Mouse (Mus musculus) heart, embryonic 13.5 days (tissue): ENCODE data around the gene Riok2. TPM values are rescaled to one million over a fixed set of nuclear protein-coding genes. Genes with fewer than 3 reads are reported as not detected.

ENCODE experiments used
- ATAC-seq: fragments of 200-750 bp; cut with Nextera tagmentation; 2 replicates; pipeline ENCODE4 v1.8.0; 2017; ENCODE audit warnings: moderate TSS enrichment; ENCODE audit not compliant: insufficient number of reproducible peaks, low FRiP score, low TSS enrichment; ENCODE audit errors: extremely low read depth
- H3K27ac ChIP-seq: fragments of 300-500 bp; sonication (generic); replicated peaks from 2 replicates; pipeline ENCODE4 v1.5.1; 2015; ENCODE audit warnings: moderate library complexity, mild to moderate bottlenecking, inconsistent platforms
- H3K27me3 ChIP-seq: fragments of 300-500 bp; sonication (generic); replicated peaks from 2 replicates; pipeline ENCODE4 v1.6.1; 2015; ENCODE audit warnings: mild to moderate bottlenecking, inconsistent platforms
- H3K36me3 ChIP-seq: fragments of 300-500 bp; sonication (generic); 2 replicates; pipeline ENCODE4 v1.6.1; 2015; ENCODE audit warnings: mild to moderate bottlenecking, inconsistent platforms
- H3K4me1 ChIP-seq: fragments of 300-500 bp; sonication (generic); 2 replicates; pipeline ENCODE4 v1.6.1; 2015; ENCODE audit warnings: inconsistent platforms
- H3K4me2 ChIP-seq: fragments of 300-500 bp; sonication (generic); 2 replicates; pipeline ENCODE4 v1.6.1; 2015; ENCODE audit warnings: inconsistent platforms, mild to moderate bottlenecking, moderate library complexity
- H3K4me3 ChIP-seq: fragments of 300-500 bp; sonication (generic); 2 replicates; pipeline ENCODE4 v1.5.1; 2015; ENCODE audit warnings: moderate library complexity, mild to moderate bottlenecking, inconsistent platforms
- H3K9ac ChIP-seq: fragments of 300-500 bp; sonication (generic); 2 replicates; pipeline ENCODE4 v1.6.1; 2015; ENCODE audit warnings: inconsistent platforms, mild to moderate bottlenecking, moderate library complexity
- H3K9me3 ChIP-seq: fragments of 300-500 bp; sonication (generic); 2 replicates; pipeline ENCODE4 v1.6.1; 2016; ENCODE audit warnings: inconsistent platforms
- WGBS: fragments of 180-500 bp; shearing (Covaris S2); methylation state at CpG from one replicate; pipeline ENCODE4 v1.1.7; 2015; ENCODE audit warnings: mixed read lengths; 5-methylcytosine and 5-hydroxymethylcytosine counted together
- polyA plus RNA-seq: library from polyadenylated mRNA; unstranded; fragments of >200 nt; fragmentation: Nextera tagmentation; extraction: Ambion mirVana; gene quantifications from 2 replicates; pipeline ENCODE4 v1.2.1, GENCODE M21; 2015

The Riok2 gene
- polyA plus RNA-seq, 1 experiment from 2014 or later: 20.7 TPM

DNA sequence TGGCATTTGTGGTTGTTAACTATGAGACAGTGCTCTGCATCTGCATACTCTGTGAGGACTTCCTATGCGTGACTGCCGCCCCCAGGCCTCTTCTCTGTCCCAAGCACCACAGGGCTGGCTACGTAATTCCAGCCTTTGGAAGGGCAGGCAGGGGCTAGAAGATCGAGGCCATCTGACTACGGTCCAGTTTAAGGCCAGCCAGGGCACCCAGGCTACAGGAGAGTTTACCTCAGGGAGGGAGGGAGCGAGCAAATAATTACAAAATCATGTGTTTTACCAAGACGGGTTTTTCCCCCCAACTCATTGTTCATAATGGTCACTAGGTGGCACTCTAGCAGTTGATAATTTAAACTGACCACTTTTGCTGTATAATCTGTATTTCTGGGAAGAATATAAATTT is 18.8 kb downstream of the Riok2 start:
- WGBS: 68% methylated on average over 7 of the region's 7 CpGs
- H3K4me1 ChIP-seq: no peaks in the 10 kb centered on the region
- peaks cover 52% of the 10 kb centered on the region for H3K36me3 ChIP-seq
- no peaks in the 10 kb centered on the region for H3K27me3 ChIP-seq
- ATAC-seq: no peak
- no peak overlapping the region for H3K27ac ChIP-seq
- H3K4me3 ChIP-seq: no peak overlapping the region
- no peak overlapping the region for H3K4me2 ChIP-seq
- no peaks in the 10 kb centered on the region for H3K9me3 ChIP-seq
- no peak overlapping the region for H3K9ac ChIP-seq

DNA sequence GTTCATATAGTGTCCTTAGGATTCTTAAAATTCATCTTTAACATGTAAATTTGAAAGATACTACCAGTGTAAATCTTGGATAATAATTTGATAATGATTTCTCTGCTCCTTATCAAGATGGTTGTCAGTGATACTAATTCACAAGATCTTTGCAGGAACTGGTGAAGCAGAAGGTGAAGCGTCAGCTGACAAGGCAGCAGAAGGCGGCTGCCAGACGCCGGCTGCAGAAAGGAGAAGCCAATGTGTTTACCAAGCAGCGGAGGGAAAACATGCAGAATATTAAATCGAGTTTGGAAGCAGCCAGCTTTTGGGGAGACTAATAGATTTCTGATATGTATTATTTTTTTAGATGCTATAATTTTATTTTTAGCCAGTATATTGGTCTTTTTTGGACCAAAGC is 19.2 kb downstream of the Riok2 start:
- ATAC-seq: no peak
- 90% methylated on average over 6 of the region's 6 CpGs for WGBS

DNA sequence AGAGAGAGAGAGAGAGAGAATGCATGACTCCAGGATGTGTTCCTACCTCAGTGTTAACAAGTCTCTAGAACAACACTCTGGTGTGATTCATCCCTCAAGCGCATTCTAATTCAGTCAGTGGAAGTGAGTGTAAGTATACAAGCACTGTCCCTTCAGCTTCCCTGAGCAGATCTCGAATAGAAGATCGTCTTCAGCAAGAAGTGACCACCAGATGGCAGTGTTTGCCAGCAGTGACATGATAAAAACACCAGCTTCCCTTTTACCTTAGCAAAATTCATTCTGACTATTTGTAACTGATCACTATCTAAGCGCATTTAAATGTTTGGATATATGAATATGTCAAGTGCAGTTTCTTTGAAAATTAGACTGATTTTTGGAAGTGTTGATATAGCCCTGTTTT is 20.2 kb downstream of the Riok2 start:
- Histone ChIP-seq H3K4me1 (no peaks in the 10 kb centered on the region), H3K27ac (no peak overlapping the region), H3K9me3 (no peaks in the 10 kb centered on the region), H3K4me2 (no peak overlapping the region), H3K36me3 (peaks cover 41% of the 10 kb centered on the region), H3K27me3 (no peaks in the 10 kb centered on the region), H3K9ac (no peak overlapping the region), H3K4me3 (no peak overlapping the region)
- ATAC-seq: no peak
- WGBS: 30% methylated on average over 4 of the region's 4 CpGs

More for the DNA sequence above, 19.2 kb downstream of the Riok2 start:
- H3K4me3 ChIP-seq: no peak overlapping the region
- no peaks in the 10 kb centered on the region for H3K4me1 ChIP-seq
- no peak overlapping the region for H3K4me2 ChIP-seq
- peaks cover 51% of the 10 kb centered on the region for H3K36me3 ChIP-seq
- no peak overlapping the region for H3K27ac ChIP-seq
- no peaks in the 10 kb centered on the region for H3K9me3 ChIP-seq
- no peak overlapping the region for H3K9ac ChIP-seq
- H3K27me3 ChIP-seq: no peaks in the 10 kb centered on the region

DNA sequence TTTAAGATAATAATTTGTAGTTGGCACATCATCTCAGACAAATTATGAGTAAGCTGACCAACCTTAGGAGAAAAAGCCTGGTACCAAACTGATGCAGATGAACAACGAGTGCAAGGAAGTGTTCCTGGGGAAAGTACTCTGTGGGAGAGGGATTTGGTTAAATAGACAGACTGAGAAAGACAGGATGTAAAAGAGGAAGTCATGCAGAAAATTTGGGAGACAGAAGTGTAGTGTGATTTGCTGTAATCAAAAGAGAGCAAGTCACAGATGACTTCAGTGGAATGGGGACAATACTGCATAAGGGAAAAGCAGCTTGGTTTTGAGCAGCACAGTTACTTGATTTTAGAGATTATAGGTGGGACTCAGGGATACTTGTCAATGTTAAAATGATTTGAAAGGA is 22.8 kb downstream of the Riok2 start:
- Histone ChIP-seq H3K4me2 (no peak overlapping the region), H3K4me1 (no peaks in the 10 kb centered on the region), H3K9me3 (no peaks in the 10 kb centered on the region), H3K4me3 (no peak overlapping the region), H3K36me3 (peaks cover 23% of the 10 kb centered on the region), H3K27ac (no peak overlapping the region), H3K9ac (no peak overlapping the region), H3K27me3 (no peaks in the 10 kb centered on the region)
- no peak for ATAC-seq
- WGBS: 69% methylated on average over 1 of the region's 1 CpGs

DNA sequence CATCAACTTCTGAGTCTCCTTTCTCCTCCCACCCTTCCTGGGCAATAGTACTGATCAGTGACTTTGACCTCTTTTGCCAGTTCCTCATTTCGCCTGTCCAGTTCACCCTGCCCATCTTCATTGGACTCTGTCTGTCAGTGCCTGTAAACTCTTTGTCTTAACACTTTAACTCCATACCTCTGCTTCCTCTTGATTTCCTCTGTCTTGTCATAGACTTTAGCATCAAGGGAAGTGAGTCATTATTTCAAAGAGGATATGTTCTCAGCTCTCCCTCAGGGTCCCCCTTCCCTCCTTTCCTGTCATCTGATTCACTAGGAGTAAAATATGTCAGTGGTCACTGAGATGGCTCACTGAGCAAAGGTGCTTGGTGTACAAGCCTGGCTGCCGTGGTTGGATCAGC is 24.6 kb downstream of the Riok2 start:
- peaks cover 12% of the 10 kb centered on the region for H3K36me3 ChIP-seq
- H3K4me3 ChIP-seq: no peak overlapping the region
- no peaks in the 10 kb centered on the region for H3K9me3 ChIP-seq
- peaks cover 10% of the 10 kb centered on the region for H3K4me1 ChIP-seq
- WGBS: 64% methylated on average over 2 of the region's 2 CpGs
- H3K27ac ChIP-seq: no peak overlapping the region
- H3K9ac ChIP-seq: no peak overlapping the region
- H3K27me3 ChIP-seq: no peaks in the 10 kb centered on the region
- no peak overlapping the region for H3K4me2 ChIP-seq
- ATAC-seq: no peak

DNA sequence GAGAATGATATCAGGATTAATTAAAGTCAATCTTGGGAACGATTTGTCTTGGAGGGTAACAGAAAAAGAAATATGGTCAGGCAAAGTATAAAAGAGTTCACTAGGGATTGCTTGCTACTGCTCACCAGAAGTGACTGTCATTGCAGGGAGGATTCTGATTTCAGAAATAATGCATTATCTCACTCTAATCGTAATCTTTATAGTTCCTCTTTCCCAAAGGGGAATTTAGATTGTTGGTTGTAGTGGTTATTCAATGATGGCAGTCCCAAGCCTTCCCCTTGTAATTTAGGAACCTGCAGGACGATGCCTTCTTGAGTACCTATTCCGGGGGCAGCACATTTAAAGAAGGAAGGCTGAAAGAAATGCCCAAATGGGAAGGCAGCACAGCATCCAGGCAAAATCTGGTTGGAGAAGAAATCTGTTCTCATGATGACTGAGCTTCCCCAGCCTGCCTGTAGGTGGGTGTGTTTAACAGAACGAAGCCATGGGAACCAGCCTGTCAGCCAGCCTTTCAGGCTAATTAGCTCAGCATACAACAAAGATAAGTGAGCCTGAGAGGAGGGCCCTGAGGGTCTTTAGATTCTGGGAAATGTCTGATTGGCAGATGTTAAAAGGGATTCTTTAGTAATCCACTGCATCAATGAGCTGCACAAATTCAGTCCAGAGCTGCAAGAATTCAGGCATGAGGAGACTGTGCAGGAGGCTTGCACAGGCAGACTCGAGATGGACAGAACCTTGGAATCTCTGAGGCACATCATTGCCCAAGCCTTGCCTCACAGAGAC is 28.3 kb downstream of the Riok2 start, which contains the start of gene Lix1:
Gene Lix1 (plus strand): TSS at position 451 of the 783 bp plus-strand sequence.
- Histone ChIP-seq H3K4me2 (peak within 1 kb of the TSS; percentile 42), H3K27me3 (no peaks in the 10 kb centered on the region), H3K9ac (no peak within 1 kb of the TSS), H3K27ac (no peak within 1 kb of the TSS), H3K4me1 (peaks cover 12% of the 10 kb centered on the region), H3K4me3 (peak within 1 kb of the TSS; percentile 21; the same call in 1 of the 2 replicates), H3K9me3 (no peaks in the 10 kb centered on the region), H3K36me3 (no peaks in the 10 kb centered on the region)
- WGBS: 28% methylated on average over 6 of the region's 6 CpGs
- no peak for ATAC-seq

DNA sequence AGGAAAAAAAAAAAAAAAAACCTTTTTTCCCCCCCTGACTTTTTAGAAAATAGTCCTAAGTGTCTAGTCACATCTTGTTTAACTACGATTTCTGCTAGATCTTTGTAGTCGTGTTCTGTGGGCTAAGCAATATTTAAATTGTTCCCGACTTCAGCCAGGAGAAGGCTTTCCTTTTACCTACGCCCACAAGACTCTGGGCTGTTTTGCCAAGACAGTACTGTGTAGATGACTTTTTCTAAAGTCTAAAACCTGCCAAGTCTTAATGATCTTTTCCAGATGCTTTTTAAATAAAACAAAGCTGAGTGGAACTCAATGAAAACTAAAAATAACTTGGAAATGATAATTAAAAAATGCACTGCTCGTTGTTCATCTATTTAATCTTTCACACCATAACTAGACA is 28.9 kb downstream of the Riok2 start:
- H3K4me1 ChIP-seq: peaks cover 12% of the 10 kb centered on the region
- no peaks in the 10 kb centered on the region for H3K36me3 ChIP-seq
- no peaks in the 10 kb centered on the region for H3K9me3 ChIP-seq
- peak overlapping the region; percentile 21; the same call in 1 of the 2 replicates for H3K4me3 ChIP-seq
- WGBS: 27% methylated on average over 5 of the region's 5 CpGs
- peak overlapping the region; percentile 42 for H3K4me2 ChIP-seq
- H3K9ac ChIP-seq: no peak overlapping the region
- H3K27ac ChIP-seq: no peak overlapping the region
- no peak for ATAC-seq
- no peaks in the 10 kb centered on the region for H3K27me3 ChIP-seq

DNA sequence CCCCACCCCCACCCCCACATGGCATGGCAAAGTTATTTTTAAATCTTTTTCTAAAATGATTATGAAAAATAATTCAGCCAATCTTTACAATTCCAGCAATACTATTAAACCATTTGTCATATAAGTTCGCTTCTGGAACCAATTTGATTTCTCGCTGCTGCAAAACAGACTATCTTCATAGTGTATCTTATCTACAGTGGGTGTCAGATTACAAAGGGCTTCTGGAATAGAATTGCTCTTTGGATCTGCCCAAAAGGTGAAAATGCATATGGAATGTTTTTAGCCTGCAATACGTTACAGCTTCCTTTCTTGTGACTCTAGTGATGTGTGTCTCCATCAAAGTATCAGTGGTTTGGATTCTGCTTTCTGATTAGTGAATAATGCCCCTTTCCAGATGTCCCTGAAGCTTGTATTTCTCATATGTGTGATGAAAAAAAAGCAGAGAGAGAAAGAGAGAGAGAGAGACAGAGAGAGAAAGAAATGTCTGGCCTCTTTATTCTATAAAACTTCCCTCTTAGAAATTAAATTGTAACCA is 29.5 kb downstream of the Riok2 start:
- Histone ChIP-seq H3K4me3 (no peak overlapping the region), H3K9me3 (no peaks in the 10 kb centered on the region), H3K27me3 (no peaks in the 10 kb centered on the region), H3K4me2 (no peak overlapping the region), H3K36me3 (no peaks in the 10 kb centered on the region), H3K4me1 (peaks cover 12% of the 10 kb centered on the region), H3K27ac (no peak overlapping the region), H3K9ac (no peak overlapping the region)
- WGBS: 21% methylated on average over 3 of the region's 3 CpGs
- ATAC-seq: no peak

DNA sequence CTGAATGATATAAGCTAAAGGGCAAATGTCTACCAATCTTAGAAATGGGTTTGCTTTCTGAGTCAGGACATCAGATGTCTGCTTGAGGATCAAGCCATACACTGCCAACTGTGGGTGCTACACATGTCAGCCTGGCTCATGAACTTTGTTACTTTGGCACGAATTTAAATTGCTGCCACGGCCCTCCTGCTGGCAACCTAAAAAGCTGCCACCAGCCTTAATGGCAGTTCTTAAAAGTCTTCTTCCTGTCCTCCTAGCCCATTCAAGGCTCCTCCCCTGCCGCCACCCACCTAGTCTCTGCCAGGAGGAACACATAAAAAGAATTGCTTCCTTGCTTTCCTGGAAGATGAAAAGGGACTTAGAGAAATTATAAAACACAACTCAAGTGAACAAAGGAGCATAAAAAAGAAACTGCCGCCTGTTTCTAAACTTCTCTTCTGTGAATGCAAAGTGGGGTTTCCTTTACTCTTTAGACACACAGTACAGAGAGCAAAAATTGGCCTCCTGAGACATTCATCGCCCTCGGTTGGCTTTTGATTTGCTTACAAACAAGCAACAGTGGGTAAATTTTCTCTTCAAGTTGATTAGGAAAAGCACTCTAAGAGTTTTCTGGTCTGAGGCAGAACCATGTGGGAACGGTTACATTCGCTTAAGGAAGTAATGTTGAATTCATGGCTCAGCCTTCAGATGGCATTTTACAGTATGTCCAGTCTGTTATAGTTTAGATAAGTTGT is 30.9 kb downstream of the Riok2 start:
- no peaks in the 10 kb centered on the region for H3K9me3 ChIP-seq
- no peak overlapping the region for H3K4me3 ChIP-seq
- WGBS: 55% methylated on average over 8 of the region's 8 CpGs
- H3K4me1 ChIP-seq: peaks cover 12% of the 10 kb centered on the region
- H3K36me3 ChIP-seq: no peaks in the 10 kb centered on the region
- no peak for ATAC-seq
- no peaks in the 10 kb centered on the region for H3K27me3 ChIP-seq
- no peak overlapping the region for H3K9ac ChIP-seq
- no peak overlapping the region for H3K4me2 ChIP-seq
- no peak overlapping the region for H3K27ac ChIP-seq

DNA sequence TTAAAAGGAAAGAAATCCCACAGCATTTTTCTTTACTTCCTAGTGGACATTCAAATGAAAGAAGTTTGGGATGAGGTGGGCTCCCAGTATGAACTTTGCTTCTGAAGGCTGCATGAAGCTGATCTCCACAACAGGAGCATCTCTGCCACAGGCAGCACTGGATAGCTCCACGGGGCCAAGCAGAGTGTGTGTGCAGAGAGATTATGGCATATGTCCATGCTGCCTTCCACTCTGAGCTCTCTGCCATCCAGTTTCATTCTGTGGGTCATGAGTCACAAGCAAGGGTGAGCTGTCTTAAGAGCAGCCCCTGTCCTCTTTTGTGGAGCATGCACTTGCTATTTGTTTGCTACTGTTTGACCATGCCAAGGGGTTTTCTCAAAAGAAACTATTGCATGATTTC is 31.5 kb downstream of the Riok2 start:
- no peak overlapping the region for H3K4me2 ChIP-seq
- no peaks in the 10 kb centered on the region for H3K36me3 ChIP-seq
- ATAC-seq: no peak
- H3K4me1 ChIP-seq: peaks cover 12% of the 10 kb centered on the region
- no peaks in the 10 kb centered on the region for H3K27me3 ChIP-seq
- H3K27ac ChIP-seq: no peak overlapping the region
- no peak overlapping the region for H3K9ac ChIP-seq
- H3K4me3 ChIP-seq: no peak overlapping the region
- H3K9me3 ChIP-seq: no peaks in the 10 kb centered on the region
- 26% methylated on average over 1 of the region's 1 CpGs for WGBS

DNA sequence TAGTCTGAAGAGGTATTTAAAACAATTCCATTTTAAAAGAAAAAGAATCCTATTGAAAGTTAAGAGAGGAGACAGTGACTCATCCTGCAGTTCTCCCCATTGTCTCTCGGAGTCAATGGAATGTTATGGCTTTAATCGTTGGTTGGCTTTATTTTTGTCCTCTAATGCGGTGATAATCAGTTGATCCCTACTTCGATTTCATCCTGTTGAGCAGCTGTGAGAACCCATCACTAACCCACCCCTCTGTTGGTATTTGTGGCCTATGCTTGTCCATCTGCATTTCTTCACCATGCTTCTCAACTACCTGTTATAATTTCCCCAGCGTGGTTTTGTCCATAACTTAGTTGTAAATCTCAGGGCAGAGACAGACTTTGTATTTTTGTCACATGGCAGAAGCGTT is 34.0 kb downstream of the Riok2 start:
- Histone ChIP-seq H3K4me1 (peaks cover 5% of the 10 kb centered on the region; the same call in 1 of the 2 replicates), H3K4me2 (no peak overlapping the region)
- 62% methylated on average over 6 of the region's 6 CpGs for WGBS

More for the DNA sequence above, 34.0 kb downstream of the Riok2 start:
- ATAC-seq: no peak
- H3K4me3 ChIP-seq: no peak overlapping the region
- H3K36me3 ChIP-seq: no peaks in the 10 kb centered on the region
- no peaks in the 10 kb centered on the region for H3K9me3 ChIP-seq
- H3K27me3 ChIP-seq: no peaks in the 10 kb centered on the region
- H3K9ac ChIP-seq: no peak overlapping the region
- no peak overlapping the region for H3K27ac ChIP-seq
